In the genomic region with DNA sequence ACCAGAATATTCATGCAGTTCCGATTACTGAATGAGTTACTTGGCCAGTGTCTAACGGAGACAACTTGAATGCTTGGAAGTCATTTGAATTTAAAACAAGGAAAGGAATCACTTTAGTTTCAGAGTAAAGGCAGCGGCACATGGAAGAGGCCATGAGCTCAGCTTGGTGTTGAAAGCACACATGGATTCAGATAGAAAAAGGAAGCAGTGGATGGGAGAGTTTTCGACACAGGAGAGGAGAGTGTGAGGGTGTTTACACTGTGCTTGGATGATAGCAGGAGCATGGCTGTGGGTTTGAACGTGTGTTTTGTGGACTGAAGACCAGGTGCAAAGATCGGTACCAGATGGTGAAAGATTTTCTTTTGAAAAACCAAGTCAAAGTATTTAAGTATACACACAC, we compare ENCODE assay signal across 25 mouse cellular contexts. TPM values are rescaled to one million over a fixed set of nuclear protein-coding genes. Genes with fewer than 3 reads are reported as not detected.
DNase-seq lines count a peak whose midpoint lies in the region; ATAC-seq and TF ChIP-seq lines count a peak whose summit lies in the region.
"Had no signal": no experiment of that assay in that cellular context is flagged by ENCODE, and none has a peak within 500 bp of the region (broad histone marks: within the 10 kb centered on the region; RNA-seq: fewer than 3 reads in every experiment).

No protein-coding gene starts in this region.

- no peaks in the 10 kb centered on the region for H3K9me3 ChIP-seq in liver, postnatal 0 days (ENCODE audit: low read length)
- H3K9me3 ChIP-seq in liver, embryonic 11.5 days (ENCODE audit: control insufficient read depth, low read length) = no peaks in the 10 kb centered on the region
- H3K9me3 ChIP-seq in CH12.LX (replicated peaks; ENCODE audit: low read length) = no peaks in the 10 kb centered on the region
- H3K9me3 ChIP-seq: embryonic facial prominence, embryonic 10.5 days; embryonic facial prominence, embryonic 13.5 days; forebrain, embryonic 13.5 days; hindbrain, embryonic 12.5 days; hindbrain, embryonic 15.5 days had no signal

- H3K4me1 ChIP-seq in liver, postnatal 0 days (ENCODE audit: insufficient read depth) = peaks cover 9% of the 10 kb centered on the region; the same call in 1 of the 2 replicates
- peaks cover 3% of the 10 kb centered on the region; the same call in 1 of the 2 replicates for H3K4me1 ChIP-seq in liver, embryonic 11.5 days (replicated peaks; ENCODE audit: control insufficient read depth, insufficient read depth, low read length)
- H3K4me1 ChIP-seq in CH12.LX (ENCODE audit: control insufficient read depth in 1 of 2, insufficient read depth in 2 of 2) = peaks cover 10 to 36% of the 10 kb centered on the region in 2 experiments
- peaks cover 16% of the 10 kb centered on the region for H3K4me1 ChIP-seq in bone marrow macrophage, adult 2 months (ENCODE audit: control insufficient read depth, insufficient read depth, low read length)
- H3K4me1 ChIP-seq: embryonic facial prominence, embryonic 10.5 days; embryonic facial prominence, embryonic 13.5 days; hindbrain, embryonic 15.5 days had no signal

- H3K79me2 ChIP-seq in CH12.LX (replicated peaks; ENCODE audit: control insufficient read depth, extremely low read depth, insufficient read depth, poor library complexity, severe bottlenecking) = peaks cover 2% of the 10 kb centered on the region; the same call in 1 of the 2 replicates

- in situ Hi-C loops in CH12.LX (cut with MboI; ENCODE audit: low pct_ligation_motif_present, low pct_unique_long_range_greater_than_20kb, low sequenced_read_pairs) = no loop called here

- WGBS in liver, postnatal 0 days (ENCODE audit: insufficient replicate concordance) = 53% methylated on average over 6 of the region's 6 CpGs
- 75% methylated on average over 6 of the region's 6 CpGs for WGBS in liver, embryonic 11.5 days

- H3K4me3 ChIP-seq in liver, postnatal 0 days (ENCODE audit: low read depth, low read length) = no peak overlapping the region
- no peak overlapping the region for H3K4me3 ChIP-seq in liver, embryonic 11.5 days (ENCODE audit: low read depth, low read length)
- H3K4me3 ChIP-seq in CH12.LX (replicated peaks in 1 of 3; ENCODE audit: low read depth in 2 of 3, low read length in 2 of 3, poor library complexity in 1 of 3) = no peak overlapping the region
- no peak overlapping the region for H3K4me3 ChIP-seq in bone marrow macrophage, adult 2 months (ENCODE audit: insufficient read depth, low read length)
- H3K4me3 ChIP-seq: embryonic facial prominence, embryonic 10.5 days; embryonic facial prominence, embryonic 13.5 days; erythroblast, embryonic 14.5 days; forebrain, embryonic 13.5 days; hindbrain, embryonic 12.5 days; hindbrain, embryonic 15.5 days had no signal

- H3K9ac ChIP-seq in liver, postnatal 0 days (replicated peaks) = no peak overlapping the region
- H3K9ac ChIP-seq in liver, embryonic 11.5 days (ENCODE audit: low read depth, low read length) = no peak overlapping the region
- no peak overlapping the region for H3K9ac ChIP-seq in CH12.LX (ENCODE audit: insufficient read depth, low read depth)
- H3K9ac ChIP-seq: embryonic facial prominence, embryonic 13.5 days; forebrain, embryonic 13.5 days; hindbrain, embryonic 12.5 days; hindbrain, embryonic 15.5 days had no signal

- no peak overlapping the region for H3K4me2 ChIP-seq in liver, postnatal 0 days (ENCODE audit: low read depth, low read length)
- no peak overlapping the region for H3K4me2 ChIP-seq in liver, embryonic 11.5 days
- peak overlapping the region; percentile 44; the same call in 1 of the 2 replicates for H3K4me2 ChIP-seq in CH12.LX (ENCODE audit: insufficient read depth, low read depth, poor library complexity, severe bottlenecking)
- H3K4me2 ChIP-seq: embryonic facial prominence, embryonic 13.5 days; forebrain, embryonic 13.5 days; heart, embryonic 11.5 days; hindbrain, embryonic 12.5 days; hindbrain, embryonic 15.5 days had no signal

- H3K27me3 ChIP-seq in liver, postnatal 0 days (ENCODE audit: insufficient read depth, low read length) = no peaks in the 10 kb centered on the region
- H3K27me3 ChIP-seq in liver, embryonic 11.5 days (replicated peaks; ENCODE audit: control insufficient read depth, insufficient read depth, low read length) = no peaks in the 10 kb centered on the region
- no peaks in the 10 kb centered on the region for H3K27me3 ChIP-seq in CH12.LX (replicated peaks)
- H3K27me3 ChIP-seq: embryonic facial prominence, embryonic 13.5 days; forebrain, embryonic 13.5 days; hindbrain, embryonic 12.5 days; hindbrain, embryonic 15.5 days had no signal

- H3K27ac ChIP-seq in liver, postnatal 0 days (ENCODE audit: low read depth) = no peak overlapping the region
- no peak overlapping the region for H3K27ac ChIP-seq in liver, embryonic 11.5 days (ENCODE audit: low read depth, low read length)
- H3K27ac ChIP-seq in CH12.LX (ENCODE audit: insufficient read depth, low read depth) = peak overlapping the region; percentile 11; the same call in 1 of the 2 replicates
- H3K27ac ChIP-seq in bone marrow macrophage, adult 2 months (ENCODE audit: insufficient read depth, low read depth, low read length) = peak overlapping the region; percentile 47; the same call in 1 of the 2 replicates
- H3K27ac ChIP-seq: embryonic facial prominence, embryonic 10.5 days; embryonic facial prominence, embryonic 13.5 days; hindbrain, embryonic 12.5 days; hindbrain, embryonic 15.5 days had no signal

- no peak for TF ChIP-seq CTCF in liver, postnatal 0 days (IDR thresholded peaks at IDR 0.05; ENCODE audit: low read depth)
- TF ChIP-seq CTCF in CH12.LX (conservative IDR thresholded peaks at IDR 0.05 in 1 of 2, IDR thresholded peaks at IDR 0.05 in 1 of 2; ENCODE audit: low read depth in 2 of 2, low read length in 2 of 2) = no peak
- no peak for TF ChIP-seq CTCF in bone marrow macrophage, adult 2 months (IDR thresholded peaks at IDR 0.05; ENCODE audit: low read depth, low read length)

- H3K36me3 ChIP-seq in liver, postnatal 0 days (replicated peaks; ENCODE audit: insufficient read depth, low read length) = peaks cover 16% of the 10 kb centered on the region
- H3K36me3 ChIP-seq in liver, embryonic 11.5 days (ENCODE audit: control insufficient read depth, insufficient read depth, low read length) = peaks cover 9% of the 10 kb centered on the region; the same call in 1 of the 2 replicates
- peaks cover 5 to 40% of the 10 kb centered on the region in 2 experiments for H3K36me3 ChIP-seq in CH12.LX (replicated peaks in 1 of 2; ENCODE audit: control insufficient read depth in 1 of 2, insufficient read depth in 1 of 2, low read length in 1 of 2)

- no peak for DNase-seq in liver, postnatal 0 days
- no peak for DNase-seq in liver, embryonic 11.5 days (ENCODE audit: low spot score)
- DNase-seq in CH12.LX (ENCODE audit: extremely low read depth) = no peak
- DNase-seq in layer of hippocampus, adult 18-20 months (ENCODE audit: low spot score in 2 of 2) = no peak
- DNase-seq: adrenal gland, postnatal 10 days; adrenal gland, postnatal 36 days; cerebellum, adult 11 months; cerebellum, adult 8-10 months; cerebellum, postnatal 10 days; cerebellum, postnatal 36 days; embryo, embryonic 11 days; gastrocnemius, postnatal 10 days; gastrocnemius, postnatal 36 days had no signal

- TF ChIP-seq EP300 in liver, postnatal 0 days (IDR thresholded peaks at IDR 0.05; ENCODE audit: low read depth) = no peak
- no peak for TF ChIP-seq EP300 in CH12.LX (IDR thresholded peaks at IDR 0.05; ENCODE audit: low read length)

- dilution Hi-C loops in CH12.LX (cut with MboI; ENCODE audit: extremely low pct_ligation_motif_present, extremely low pct_unique_long_range_greater_than_20kb, low sequenced_read_pairs) = no loop called here

- no peak for TF ChIP-seq RAD21 in CH12.LX (IDR thresholded peaks at IDR 0.05; ENCODE audit: low read depth, low read length)

- peak; percentile 50 for ATAC-seq in liver, postnatal 0 days
- no peak for ATAC-seq in liver, embryonic 11.5 days (replicated peaks; ENCODE audit: low FRiP score)
- ATAC-seq in megakaryocyte progenitor cell, adult 5-6 weeks (replicated peaks; ENCODE audit: poor library complexity) = peak; percentile 40; the same call in 1 of the 2 replicates
- ATAC-seq: activated CD4-positive, CD25-positive, alpha-beta regulatory T cell, adult 4 months; CD4-positive, CD25-positive, alpha-beta regulatory T cell, adult 4 months; forebrain, embryonic 13.5 days; forebrain, embryonic 16.5 days had no signal

- no peak for TF ChIP-seq POLR2A in CH12.LX (IDR thresholded peaks at IDR 0.05; ENCODE audit: low read depth, low read length)
- TF ChIP-seq POLR2A in bone marrow macrophage, adult 2 months (IDR thresholded peaks at IDR 0.05; ENCODE audit: borderline replicate concordance, low read depth, low read length) = no peak

TF ChIP-seq in CH12.LX, 34 proteins besides CTCF, POLR2A, EP300 and RAD21:
- TF ChIP-seq NRF1 (IDR thresholded peaks at IDR 0.05; ENCODE audit: low read depth, low read length) = no peak
- no peak for TF ChIP-seq POLR2AphosphoS2 (IDR thresholded peaks at IDR 0.05; ENCODE audit: low read depth, low read length)
- TF ChIP-seq MYC (IDR thresholded peaks at IDR 0.05; ENCODE audit: low read depth, low read length) = 0 out of 2 replicates have a peak, but pooled peaks have one; percentile 36
- no peak for TF ChIP-seq USF2 (conservative IDR thresholded peaks at IDR 0.05; ENCODE audit: low read depth, low read length)

RNA-seq across cellular contexts. Expression of a gene that starts 22.0 kb away (rescaled TPM):
- polyA plus RNA-seq in liver, postnatal 0 days (2015; fragmentation: Nextera tagmentation; extraction: Ambion mirVana) = 5.5 and 5.9 TPM in 2 replicates
- polyA plus RNA-seq in liver, embryonic 11.5 days (2014; fragmentation: Nextera tagmentation; extraction: Ambion mirVana) = 24.8 and 25.8 TPM in 2 replicates
- total RNA-seq in CH12.LX (2012; rRNA removed) (11.8 and 11.9 TPM in 2 replicates), CH12.LX (2014; rRNA removed) (14.1 TPM in 2 replicates)
- polyA plus RNA-seq in CH12.LX (2012; ENCODE audit: insufficient read length, low read depth) = 10.8 and 13.3 TPM in 2 replicates
- polyA plus RNA-seq in bone marrow macrophage, adult 2 months (2012; ENCODE audit: insufficient read depth, insufficient read length, missing spikeins) = 14.5 and 17.4 TPM in 2 replicates
- 64.1 and 66.2 TPM in 2 replicates for total RNA-seq in megakaryocyte progenitor cell, adult 5-6 weeks (2015)
- 35.7 and 36.1 TPM in 2 replicates for total RNA-seq in megakaryocyte progenitor cell, adult 5-6 weeks (2017)
- 10 to 100 TPM; 33.5 to 34.2 TPM for total RNA-seq in layer of hippocampus, adult 18-20 months (2021)

Comparison
In these comparisons a context has a peak if more than half of its experiments do, and no peak if none do; other contexts are left out.
1. H3K27ac ChIP-seq: peak in CH12.LX (single experiment) and bone marrow macrophage, adult 2 months (single experiment); none in liver, postnatal 0 days (single experiment) and liver, embryonic 11.5 days (single experiment).